Mouse (Mus musculus) cerebellum, adult 2 months (tissue): ENCODE data around the gene Hist1h2bk.

Experiments used
- CTCF ChIP-seq: fragments of 200-500 bp; IDR thresholded peaks from 2 replicates; pipeline ENCODE4 v1.5.1; 2011; ENCODE audit warnings: low read depth, mild to moderate bottlenecking, control low read depth, low read length, moderate library complexity, borderline replicate concordance; ENCODE audit not compliant: insufficient read depth
- POLR2A ChIP-seq: fragments of 200-500 bp; IDR thresholded peaks from 2 replicates; pipeline ENCODE4 v1.6.1; 2011; ENCODE audit warnings: low read length, control low read depth, borderline replicate concordance; ENCODE audit not compliant: insufficient read depth

DNA sequence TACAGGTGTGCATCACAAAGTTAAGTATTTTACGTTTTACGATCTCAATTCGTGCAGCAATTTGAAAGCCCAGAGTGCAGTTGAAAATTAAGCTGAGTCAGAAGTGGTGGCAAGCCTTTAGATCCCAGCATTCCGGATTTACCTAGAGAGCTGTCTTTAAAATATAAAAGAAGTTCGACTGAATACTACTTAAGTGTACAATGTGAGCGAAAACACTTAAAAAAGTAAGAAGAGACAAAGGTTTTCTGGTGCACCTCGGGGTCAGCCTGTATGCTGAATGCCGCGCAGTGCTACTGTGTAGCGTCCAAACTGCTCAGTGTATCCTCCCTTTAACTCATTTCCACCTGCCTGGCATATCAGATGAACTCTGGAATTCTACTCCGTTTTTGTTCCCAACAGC is 14.1 kb upstream of the Hist1h2bk start:
- TF ChIP-seq CTCF (no peak), POLR2A (no peak)
